Mouse (Mus musculus) olfactory bulb, adult 2 months (tissue): ENCODE results near the gene Extl1.

Source experiments
- CTCF ChIP-seq: fragments of 200-500 bp; IDR thresholded peaks from 2 replicates; pipeline ENCODE4 v1.5.1; 2012; ENCODE audit warnings: low read depth, mild to moderate bottlenecking, low read length, moderate library complexity; ENCODE audit not compliant: insufficient read depth
- POLR2A ChIP-seq: fragments of 200-500 bp; IDR thresholded peaks from 2 replicates; pipeline ENCODE4 v1.6.1; 2012; ENCODE audit warnings: mild to moderate bottlenecking, low read depth, low read length, moderate library complexity; ENCODE audit not compliant: insufficient read depth

DNA sequence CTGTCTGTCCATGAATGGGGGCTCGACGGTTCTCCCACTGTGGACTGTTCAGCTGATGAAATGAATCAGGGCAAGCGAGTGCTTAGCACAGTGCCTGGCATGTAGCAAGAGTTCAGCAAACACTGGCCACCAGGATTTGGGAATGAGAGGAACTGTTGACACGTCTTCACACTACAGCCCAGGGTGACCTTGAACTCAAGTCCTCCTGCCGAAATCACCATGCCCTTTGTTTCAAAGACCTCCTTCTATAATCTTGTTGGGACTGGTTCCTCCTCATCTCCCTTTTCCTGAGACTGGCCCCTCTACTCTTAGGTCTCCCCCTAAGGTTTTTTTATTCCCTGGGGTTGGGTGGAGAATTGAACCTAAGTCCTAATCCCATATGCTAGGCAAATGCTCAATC lies 71.3 kb downstream of the Extl1 start:
- TF ChIP-seq CTCF: no peak
- no peak for TF ChIP-seq POLR2A
